Mouse (Mus musculus) T-helper 1 cell (primary cell): ENCODE data around the gene Gatad1.
"Not testable (repeated sequence)": the region's sequence is repeated elsewhere in the genome, so short reads cannot be mapped to it uniquely, and the experiment has no call there.

ENCODE experiments used
- in situ Hi-C: fragments of 300-600 bp; cut with MboI, MseI; formaldehyde crosslinking; loops from one replicate; pipeline ENCODE4 v1.15.1; 2025; ENCODE audit warnings: high pct_unique_total_duplicates

The Gatad1 gene

GRCm38 (mm10) chr5:3657085-3657484, at the start of gene Gatad1:
Gatad1 (minus strand) TSS chr5:3657185.
- in situ Hi-C loops: no loop called here

GRCm38 (mm10) chr5:3702180-3702579, 45.2 kb upstream of the Gatad1 start:
- in situ Hi-C loops: no loop called here

GRCm38 (mm10) chr5:3700025-3700424, 43.0 kb upstream of the Gatad1 start:
- in situ Hi-C loops: no loop called here

GRCm38 (mm10) chr5:3696031-3696430, 39.0 kb upstream of the Gatad1 start:
- in situ Hi-C loops: no loop called here

GRCm38 (mm10) chr5:3695191-3695590, 38.2 kb upstream of the Gatad1 start:
- in situ Hi-C loops: no loop called here

GRCm38 (mm10) chr5:3692956-3693355, 36.0 kb upstream of the Gatad1 start:
- in situ Hi-C loops: no loop called here

- in situ Hi-C loops: no loop called here
Measured at GRCm38 (mm10) chr5:3691283-3691682, 34.3 kb upstream of the Gatad1 start.

- in situ Hi-C loops: no loop called here
Measured at GRCm38 (mm10) chr5:3688298-3688697, 31.3 kb upstream of the Gatad1 start.

- in situ Hi-C loops: loop anchor here (10.0 kb wide), 1 partner anchor 215 kb away; no protein-coding TSS in a partner anchor
Measured at GRCm38 (mm10) chr5:3669938-3670554, 13.1 kb upstream of the Gatad1 start.

- in situ Hi-C loops: loop anchor here (10.0 kb wide), 1 partner anchor 218 kb away; no protein-coding TSS in a partner anchor
Measured at GRCm38 (mm10) chr5:3666585-3666984, 9.6 kb upstream of the Gatad1 start.

- in situ Hi-C loops: loop anchor here (10.0 kb wide), 1 partner anchor 220 kb away; no protein-coding TSS in a partner anchor
Measured at GRCm38 (mm10) chr5:3665225-3665624, 8.2 kb upstream of the Gatad1 start.

- in situ Hi-C loops: no loop called here
Measured at GRCm38 (mm10) chr5:3653801-3654200, 3.2 kb downstream of the Gatad1 start.

- in situ Hi-C loops: not testable (repeated sequence)
Measured at GRCm38 (mm10) chr5:3652903-3653575, 3.9 kb downstream of the Gatad1 start.

- in situ Hi-C loops: no loop called here
Measured at GRCm38 (mm10) chr5:3651621-3652020, 5.4 kb downstream of the Gatad1 start.

- in situ Hi-C loops: no loop called here
Measured at GRCm38 (mm10) chr5:3650881-3651280, 6.1 kb downstream of the Gatad1 start, which contains the start of gene Tmbim7. Tmbim7 (plus strand) TSS chr5:3651181.

GRCm38 (mm10) chr5:3648849-3649210, 8.2 kb downstream of the Gatad1 start:
- in situ Hi-C loops: no loop called here

- in situ Hi-C loops: no loop called here
Measured at GRCm38 (mm10) chr5:3648206-3648848, 8.7 kb downstream of the Gatad1 start.

GRCm38 (mm10) chr5:3647708-3648121, 9.3 kb downstream of the Gatad1 start:
- in situ Hi-C loops: no loop called here

GRCm38 (mm10) chr5:3646991-3647707, 9.8 kb downstream of the Gatad1 start:
- in situ Hi-C loops: no loop called here

GRCm38 (mm10) chr5:3646539-3646938, 10.4 kb downstream of the Gatad1 start:
- in situ Hi-C loops: no loop called here

GRCm38 (mm10) chr5:3645326-3645725, 11.7 kb downstream of the Gatad1 start:
- in situ Hi-C loops: no loop called here

GRCm38 (mm10) chr5:3644621-3645020, 12.4 kb downstream of the Gatad1 start:
- in situ Hi-C loops: no loop called here
